Mouse (Mus musculus) heart, postnatal 36 days (tissue): ENCODE measurements around the gene Mapk8ip3. TPM values are rescaled to one million over a fixed set of nuclear protein-coding genes. Genes with fewer than 3 reads are reported as not detected.

Source experiments
- DNase-seq, 2 experiments: peaks; one replicate each; pipeline ENCODE4 v3.0.0; 2021 to 2022
- intact Hi-C: fragments of 180-260 bp; cut with DNase I; formaldehyde crosslinking; loops from one replicate; pipeline ENCODE4 v1.15.1; 2025
- total RNA-seq, 2 experiments: library from RNA; stranded (reverse); gene quantifications; 2 replicates each; pipeline ENCODE4 v1.2.3; 2021

Gene Mapk8ip3
- total RNA-seq, 2 experiments from 2014 or later: 58.9 to 63.0 TPM

DNA sequence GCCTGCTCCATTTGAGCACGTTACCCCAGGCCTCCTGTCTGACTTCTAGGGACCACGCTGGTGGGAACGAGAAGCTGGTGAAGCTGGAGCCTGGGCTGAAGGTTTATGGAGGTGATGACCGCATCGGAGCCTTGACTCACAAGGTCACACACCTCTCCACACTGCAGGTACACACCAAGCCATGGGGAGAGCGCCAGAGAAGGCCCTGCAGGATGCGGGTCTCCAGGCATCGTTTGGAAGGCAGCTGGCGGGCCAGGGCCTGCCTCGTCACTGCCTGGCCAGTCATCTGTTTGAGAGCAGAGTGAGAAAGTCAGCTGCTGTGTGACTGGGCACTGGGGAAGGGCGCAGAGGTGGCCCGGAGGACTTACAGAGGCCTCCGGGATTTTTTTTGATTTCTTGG is 80.2 kb downstream of the Mapk8ip3 start:
- intact Hi-C loops: no loop called here
- no peak for DNase-seq

DNA sequence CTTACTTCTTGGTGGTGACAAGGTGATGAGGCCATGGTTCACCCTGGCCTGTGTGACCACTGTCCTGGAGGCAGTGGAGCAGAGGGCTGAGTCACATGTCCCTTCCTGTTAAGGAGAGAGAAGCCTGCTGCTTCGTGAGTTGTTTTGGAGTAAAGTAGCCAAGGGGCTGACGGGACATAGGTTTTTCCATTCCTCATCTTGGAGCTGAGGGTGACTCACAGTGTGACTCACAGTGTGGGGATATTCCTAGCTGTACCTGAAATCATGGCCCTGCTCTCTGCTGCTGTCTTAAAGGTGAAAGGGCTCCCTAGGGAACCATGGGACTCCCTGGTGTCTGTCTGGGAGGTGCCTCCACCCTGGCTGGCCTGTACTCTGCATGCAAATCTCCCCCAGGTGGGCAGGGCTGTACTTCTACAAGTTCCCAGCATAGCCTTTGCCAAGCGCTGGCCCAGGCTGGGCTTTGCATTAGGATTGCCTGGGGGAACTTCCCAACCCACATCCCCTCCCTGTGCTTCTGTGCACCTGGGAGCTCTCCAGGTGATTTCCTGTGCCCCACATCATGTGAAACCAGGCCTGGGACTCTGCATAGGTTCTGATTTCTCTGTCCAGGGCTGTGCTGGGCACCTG is 80.8 kb downstream of the Mapk8ip3 start:
- DNase-seq: no peak
- intact Hi-C loops: no loop called here

DNA sequence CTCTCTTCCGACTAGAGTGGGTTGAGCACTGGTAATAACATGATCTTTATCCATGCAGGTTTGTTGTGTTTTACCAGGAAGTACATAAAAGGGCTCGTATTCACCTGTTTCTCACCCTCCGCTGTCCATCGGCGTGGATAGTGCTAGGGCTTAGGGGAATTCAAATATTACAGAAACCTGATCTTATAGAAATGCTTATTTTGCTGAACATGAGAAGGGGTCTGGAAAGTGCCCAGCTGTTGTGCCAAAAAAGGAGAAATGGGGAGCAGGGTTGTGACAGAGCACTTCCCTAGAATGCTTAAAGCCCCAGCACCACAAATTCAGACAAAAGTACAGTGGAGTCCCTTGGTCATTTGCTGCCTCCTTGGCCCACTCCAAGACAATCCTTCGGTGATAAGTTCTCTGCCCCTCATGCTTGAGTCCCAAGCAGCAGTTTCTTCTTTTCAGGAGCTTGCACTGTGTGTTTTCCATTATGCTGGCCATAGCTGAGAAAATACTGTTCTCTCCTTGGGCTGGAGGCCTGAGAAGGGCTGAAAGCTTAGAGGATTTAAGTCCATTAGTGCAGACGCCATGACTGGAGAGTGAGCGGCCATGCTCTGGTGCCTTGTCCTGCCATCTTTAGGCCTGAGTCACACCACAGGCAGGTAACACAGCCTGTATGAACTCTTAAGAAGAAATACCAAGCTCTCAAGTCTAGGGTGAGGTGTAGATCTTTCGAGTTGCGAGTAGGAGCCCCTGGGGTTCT is 85.2 kb downstream of the Mapk8ip3 start:
- no peak for DNase-seq
- intact Hi-C loops: loop anchor here (2.0 to 5.0 kb wide), 2 partner anchors 35 to 86 kb away; partner anchors contain the start of genes Mapk8ip3, Nubp2 and Spsb3

DNA sequence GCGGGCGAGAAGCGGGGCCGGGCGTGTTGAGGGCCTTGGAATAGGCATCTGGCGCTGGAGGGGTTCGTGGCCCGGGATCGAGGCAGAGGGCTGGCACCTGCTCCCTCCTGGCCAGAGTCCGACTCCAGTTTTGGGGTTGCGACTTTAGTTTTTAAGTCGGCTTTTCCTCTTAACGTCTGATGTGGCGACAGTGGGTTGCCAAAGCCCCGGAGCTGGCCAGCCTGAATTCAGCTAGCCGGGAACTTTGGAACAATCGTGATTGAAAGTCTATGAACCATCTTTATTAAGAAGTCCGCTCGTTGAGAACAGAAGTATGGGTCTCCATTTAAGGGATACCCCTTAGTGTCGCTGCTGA is 86.0 kb downstream of the Mapk8ip3 start:
- DNase-seq: no peak

DNA sequence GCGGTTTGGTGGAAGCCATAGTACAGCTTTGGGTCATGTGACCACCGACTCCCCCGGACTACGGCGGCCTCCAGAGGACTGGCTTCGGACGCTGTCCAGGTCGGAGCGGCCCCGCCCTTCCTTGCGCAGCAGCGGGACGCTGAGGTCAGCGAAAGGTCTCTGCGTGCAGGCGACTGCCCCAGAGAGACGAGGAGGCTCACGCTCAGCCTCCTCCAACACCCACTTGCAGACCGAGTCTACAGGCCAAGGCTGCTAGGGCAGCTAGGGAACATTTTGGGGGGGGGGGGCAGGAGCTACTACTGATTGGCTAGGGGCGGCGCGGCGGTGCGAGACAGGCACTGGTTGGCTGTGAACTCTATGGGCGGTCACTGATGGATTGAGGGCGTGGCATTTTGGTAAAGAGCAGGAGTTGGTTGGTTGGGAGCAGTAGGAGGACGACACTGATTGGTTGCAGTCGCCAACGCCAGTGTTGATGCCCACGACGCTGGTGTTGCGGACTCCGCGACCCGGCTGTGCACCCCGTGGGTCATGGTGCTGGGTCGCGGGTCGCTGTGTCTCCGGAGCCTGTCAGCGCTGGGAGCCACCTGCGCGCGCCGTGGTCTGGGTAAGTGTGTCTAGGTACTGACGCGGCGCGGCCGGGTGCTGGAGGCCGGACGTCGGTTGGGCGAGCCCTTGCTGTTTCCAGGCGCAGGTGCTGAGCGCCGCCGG is 86.6 kb downstream of the Mapk8ip3 start, which contains the start of gene Fahd1:
Gene Fahd1 (minus strand): TSS at position 300 of the 708 bp plus-strand sequence.
- DNase-seq: peak; percentile 91 to 98
- intact Hi-C loops: loop anchor here (2.0 to 5.0 kb wide), 2 partner anchors 37 to 87 kb away; partner anchors contain the start of genes Mapk8ip3, Nubp2 and Spsb3

More for the DNA sequence above, 86.0 kb downstream of the Mapk8ip3 start:
- intact Hi-C loops: loop anchor here (2.0 to 5.0 kb wide), 2 partner anchors 36 to 87 kb away; partner anchors contain the start of genes Mapk8ip3, Nubp2 and Spsb3

DNA sequence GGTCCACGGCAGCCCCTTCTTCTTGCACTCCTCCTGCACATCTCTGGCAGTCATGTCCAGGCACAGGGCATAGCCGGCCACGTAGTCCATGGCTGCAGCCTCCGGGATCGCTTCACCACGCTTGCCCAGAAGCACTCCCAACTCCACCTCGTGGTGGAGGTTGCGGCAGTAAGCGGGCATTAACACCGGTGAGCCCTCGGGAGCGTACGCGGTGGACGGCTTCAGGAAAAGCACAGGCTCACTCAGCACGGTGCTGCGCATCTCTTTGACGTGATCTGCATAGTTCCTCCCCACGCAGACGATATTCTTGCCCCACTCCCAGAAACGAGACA is 87.1 kb downstream of the Mapk8ip3 start:
- no peak for DNase-seq
- intact Hi-C loops: loop anchor here (2.0 to 5.0 kb wide), 2 partner anchors 37 to 88 kb away; partner anchors contain the start of genes Mapk8ip3, Nubp2 and Spsb3

DNA sequence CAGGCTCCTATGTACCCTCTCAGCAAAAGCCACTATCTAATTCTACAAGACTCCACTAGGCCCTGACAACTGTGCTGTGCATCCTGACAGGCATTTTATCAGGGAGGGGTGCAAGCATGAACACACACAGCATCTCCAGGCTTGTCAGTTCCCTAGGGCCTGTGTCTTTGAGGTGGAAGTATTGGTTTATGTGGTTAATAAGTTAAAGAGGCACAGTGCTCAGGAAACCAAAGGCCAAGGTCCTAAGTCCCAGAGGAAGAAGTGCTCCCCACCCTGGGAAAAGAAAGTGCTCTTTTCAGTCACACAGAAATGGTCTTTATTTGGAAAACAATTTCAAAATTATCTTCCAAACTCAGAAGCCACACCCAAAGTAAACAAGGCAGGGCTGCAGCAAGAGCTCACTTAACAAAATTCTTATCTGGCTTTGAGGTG is 88.2 kb downstream of the Mapk8ip3 start:
- no peak for DNase-seq
- intact Hi-C loops: no loop called here

DNA sequence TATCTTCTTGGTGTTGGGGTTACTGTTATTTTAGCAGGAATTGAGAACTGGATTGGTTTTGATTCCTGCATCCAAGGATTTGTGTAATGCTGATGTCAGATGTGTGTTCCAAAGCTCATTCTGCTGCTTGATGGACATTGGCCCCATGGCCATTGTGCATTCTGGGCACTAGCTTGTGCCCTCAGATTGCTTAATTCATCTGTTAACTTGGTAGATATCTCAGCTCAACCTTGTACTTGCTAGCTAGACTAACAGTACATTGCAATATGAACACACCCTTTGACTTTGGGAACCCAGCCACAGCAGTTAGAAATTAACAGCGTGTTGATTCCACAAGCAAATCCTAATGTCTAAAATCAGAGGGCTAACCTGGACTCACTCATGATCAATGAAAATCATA is 89.4 kb downstream of the Mapk8ip3 start:
- no peak for DNase-seq
- intact Hi-C loops: no loop called here

DNA sequence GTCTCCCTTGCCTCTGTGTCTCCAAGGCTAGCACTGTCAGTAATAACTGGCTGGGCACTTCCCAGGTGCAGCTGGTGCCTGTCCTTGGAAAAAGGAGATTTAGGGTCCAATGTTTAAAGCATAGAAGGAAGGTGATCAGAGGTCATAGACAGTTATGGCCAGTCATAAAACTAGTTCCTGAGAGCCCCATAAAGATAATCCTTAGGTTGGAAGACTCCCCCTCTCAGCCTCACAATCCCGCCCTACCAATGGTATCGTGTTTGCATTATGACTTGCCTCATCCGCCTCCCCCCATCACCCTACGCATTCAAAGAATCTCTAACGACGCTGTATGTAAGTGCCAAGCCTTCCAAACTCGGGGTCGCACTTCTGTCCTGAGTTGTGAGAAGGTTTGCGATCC is 92.3 kb downstream of the Mapk8ip3 start:
- intact Hi-C loops: no loop called here
- no peak for DNase-seq

DNA sequence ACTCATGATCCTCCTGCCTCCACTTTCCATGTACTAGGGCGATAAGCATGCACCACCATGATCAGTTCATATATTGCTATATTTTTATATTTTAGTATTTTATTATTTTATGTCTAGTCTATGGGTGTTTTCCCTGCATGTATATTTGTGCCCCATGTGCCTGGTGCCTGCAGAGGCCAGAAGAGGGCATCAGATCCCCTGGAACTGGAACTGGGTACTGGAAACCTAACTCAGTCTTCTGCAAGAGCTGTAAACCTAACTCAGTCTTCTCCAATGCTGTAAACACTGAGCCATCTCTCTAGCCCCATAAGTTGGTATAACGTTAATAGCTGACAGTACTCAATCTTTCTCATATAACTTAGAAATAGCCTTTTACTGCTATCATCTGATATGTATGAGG is 94.1 kb downstream of the Mapk8ip3 start:
- no peak for DNase-seq
- intact Hi-C loops: no loop called here

Other genes with a start within 250 kb of the Mapk8ip3 start
- gene Syngr3, start 247.0 kb downstream of the Mapk8ip3 start, total RNA-seq: under 1 TPM; 0.14 to 0.22 TPM
- gene Gfer, start 240.8 kb downstream of the Mapk8ip3 start, total RNA-seq: 10 to 100 TPM; 19.3 to 22.8 TPM
- gene Noxo1, start 240.7 kb downstream of the Mapk8ip3 start, total RNA-seq: 1 to 10 TPM in 1 of 2 experiments, under 1 TPM in 1; 0.33 to 1.3 TPM
- gene Tbl3, start 229.3 kb downstream of the Mapk8ip3 start, total RNA-seq: 10 to 100 TPM; 16.3 to 17.7 TPM
- gene Rnf151, start 218.9 kb downstream of the Mapk8ip3 start, total RNA-seq: not detected
- 100 to 1,000 TPM; 668 to 757 TPM for gene Rps2, start 218.9 kb downstream of the Mapk8ip3 start, total RNA-seq
- 1,000 to 10,000 TPM in 1 of 2 experiments, 100 to 1,000 TPM in 1; 979 to 1,034 TPM for gene Ndufb10, start 212.5 kb downstream of the Mapk8ip3 start, total RNA-seq
- 100 to 1,000 TPM; 400 to 416 TPM for gene Rpl3l, start 209.2 kb downstream of the Mapk8ip3 start, total RNA-seq
- 100 to 1,000 TPM; 160 to 183 TPM for gene Msrb1, start 200.3 kb downstream of the Mapk8ip3 start, total RNA-seq
- gene Hs3st6, start 184.0 kb downstream of the Mapk8ip3 start, total RNA-seq: not detected
- not detected for gene Meiob, start 132.7 kb downstream of the Mapk8ip3 start, total RNA-seq
- 100 to 1,000 TPM; 102 to 104 TPM for gene Hagh, start 96.8 kb downstream of the Mapk8ip3 start, total RNA-seq
- 10 to 100 TPM; 72.0 to 76.5 TPM for gene Fahd1, start 86.6 kb downstream of the Mapk8ip3 start, total RNA-seq
- gene Igfals, start 71.0 kb downstream of the Mapk8ip3 start, total RNA-seq: 1 to 10 TPM; 7.7 to 8.8 TPM
- 10 to 100 TPM; 20.0 to 22.4 TPM for gene Nubp2, start 50.6 kb downstream of the Mapk8ip3 start, total RNA-seq
- 10 to 100 TPM; 26.3 to 28.0 TPM for gene Spsb3, start 50.3 kb downstream of the Mapk8ip3 start, total RNA-seq
- gene Eme2, start 41.9 kb downstream of the Mapk8ip3 start, total RNA-seq: 10 to 100 TPM; 18.8 to 19.0 TPM
- gene Mrps34, start 41.9 kb downstream of the Mapk8ip3 start, total RNA-seq: 100 to 1,000 TPM; 103 to 113 TPM
- gene Nme3, start 40.5 kb downstream of the Mapk8ip3 start, total RNA-seq: 10 to 100 TPM; 30.2 to 32.4 TPM
- gene Jpt2, start 23.7 kb upstream of the Mapk8ip3 start, total RNA-seq: 1 to 10 TPM; 6.4 to 7.9 TPM
- gene Cramp1l, start 78.8 kb upstream of the Mapk8ip3 start, total RNA-seq: 10 to 100 TPM; 12.6 to 13.1 TPM
- 1 to 10 TPM; 5.7 to 7.3 TPM for gene Ift140, start 79.1 kb upstream of the Mapk8ip3 start, total RNA-seq
- 10 to 100 TPM; 34.5 to 36.7 TPM for gene Tmem204, start 146.6 kb upstream of the Mapk8ip3 start, total RNA-seq
- 10 to 100 TPM; 12.4 to 12.7 TPM for gene Telo2, start 179.0 kb upstream of the Mapk8ip3 start, total RNA-seq
- gene Ptx4, start 183.8 kb upstream of the Mapk8ip3 start, total RNA-seq: 1 to 10 TPM; 4.2 to 6.7 TPM
- gene Clcn7, start 196.4 kb upstream of the Mapk8ip3 start, total RNA-seq: 10 to 100 TPM; 28.7 to 34.3 TPM
- gene Ccdc154, start 225.5 kb upstream of the Mapk8ip3 start, total RNA-seq: not detected
- gene Gm38655, start 238.5 kb upstream of the Mapk8ip3 start, total RNA-seq: not detected
- gene BC003965, start 247.6 kb upstream of the Mapk8ip3 start, total RNA-seq: 10 to 100 TPM; 20.8 to 22.5 TPM